Mouse (Mus musculus) layer of hippocampus, adult 9-10 months (tissue): ENCODE measurements around the gene Fam172a.
"Not testable (repeated sequence)": the region's sequence is repeated elsewhere in the genome, so short reads cannot be mapped to it uniquely, and the experiment has no call there.

Source experiments
- DNase-seq: peaks from one replicate; pipeline ENCODE4 v3.0.0; 2022; ENCODE audit warnings: low spot score

The Fam172a gene

GRCm38 (mm10) chr13:77701733-77702132 is at the start of gene Fam172a:
Gene Fam172a (plus strand): TSS chr13:77702033.
- not testable (repeated sequence) for DNase-seq

DNA sequence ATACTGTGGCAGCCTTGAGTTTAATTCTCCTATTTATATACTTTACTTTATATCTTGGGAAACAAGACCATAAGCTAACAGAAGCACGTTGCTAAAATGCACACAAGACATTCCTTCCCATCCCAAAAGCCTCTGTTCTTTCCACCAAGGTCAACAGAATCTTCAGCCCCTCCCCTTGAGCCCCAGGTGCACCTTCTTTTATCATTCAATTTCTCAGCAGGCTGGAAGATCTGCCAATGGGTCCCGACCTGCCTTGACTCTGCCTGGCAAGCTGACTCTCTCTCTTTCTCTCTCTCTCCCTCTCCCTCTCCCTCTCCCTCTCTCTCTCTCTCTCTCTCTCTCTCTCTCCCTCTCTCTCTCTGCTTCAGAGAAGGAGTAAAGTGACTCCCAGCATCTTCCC is 13.2 kb upstream of the Fam172a start:
- DNase-seq = no peak

DNA sequence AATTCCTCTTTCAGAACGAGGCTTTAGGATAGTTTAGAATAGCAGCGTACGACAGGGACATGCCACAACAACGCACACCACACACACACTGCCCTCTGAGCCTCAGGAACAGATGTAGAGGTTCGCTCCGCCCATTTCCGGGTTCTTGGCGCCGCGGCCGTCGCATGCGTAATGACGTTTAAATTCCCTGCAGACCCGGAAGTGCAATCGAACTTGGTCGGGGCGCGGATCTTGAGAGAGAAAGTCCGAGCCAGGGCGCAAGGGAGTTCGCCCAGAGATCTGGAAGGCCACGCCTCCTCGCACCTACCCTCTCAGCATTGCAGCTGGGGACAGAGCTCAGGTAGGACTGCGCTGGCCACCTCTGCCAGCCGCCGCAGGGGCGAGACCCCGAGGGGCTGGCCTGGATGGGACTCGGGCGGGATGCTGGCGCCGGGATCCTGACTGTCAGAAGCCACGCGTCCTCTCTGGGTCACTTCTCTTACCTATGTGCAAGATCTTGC is 6.7 kb downstream of the Fam172a start:
- DNase-seq = peak; percentile 86

DNA sequence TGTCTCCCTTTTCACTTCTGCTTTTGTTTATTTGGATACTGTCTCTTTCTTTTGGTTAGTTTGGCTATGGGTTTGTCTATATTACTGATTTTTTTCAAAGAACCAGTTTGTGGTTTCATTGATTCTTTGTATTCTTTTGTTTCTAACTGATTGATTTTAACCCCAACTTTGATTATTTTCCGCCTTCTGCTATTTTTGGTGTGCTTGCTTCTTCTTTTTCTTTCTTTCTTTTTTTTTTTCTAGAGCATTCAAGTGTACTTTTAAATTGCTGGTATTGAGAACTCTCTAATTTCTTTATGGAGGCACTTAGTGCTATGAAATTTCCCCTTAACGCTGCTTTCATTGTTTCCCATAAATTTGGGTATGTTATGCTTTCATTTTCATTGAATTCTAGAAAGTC is 15.7 kb downstream of the Fam172a start:
- DNase-seq = no peak

DNA sequence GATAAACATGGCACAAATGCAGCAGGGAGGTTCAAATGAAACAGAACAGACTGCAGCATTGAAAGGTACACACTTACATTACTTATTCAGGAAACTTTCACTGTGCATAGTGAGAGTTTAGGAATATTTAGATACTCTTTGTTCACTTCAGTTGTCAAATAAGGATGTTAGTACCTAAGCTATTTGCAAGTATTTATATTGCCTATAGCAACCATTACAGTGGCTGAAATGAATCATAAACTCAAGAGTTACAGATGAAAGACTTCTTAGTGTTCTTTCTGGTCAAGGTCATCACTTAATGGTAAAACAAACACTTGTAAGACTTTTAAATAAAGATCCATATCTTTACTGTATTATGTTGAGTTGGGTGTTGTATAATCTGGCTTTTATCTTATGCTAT is 41.0 kb downstream of the Fam172a start:
- no peak for DNase-seq

DNA sequence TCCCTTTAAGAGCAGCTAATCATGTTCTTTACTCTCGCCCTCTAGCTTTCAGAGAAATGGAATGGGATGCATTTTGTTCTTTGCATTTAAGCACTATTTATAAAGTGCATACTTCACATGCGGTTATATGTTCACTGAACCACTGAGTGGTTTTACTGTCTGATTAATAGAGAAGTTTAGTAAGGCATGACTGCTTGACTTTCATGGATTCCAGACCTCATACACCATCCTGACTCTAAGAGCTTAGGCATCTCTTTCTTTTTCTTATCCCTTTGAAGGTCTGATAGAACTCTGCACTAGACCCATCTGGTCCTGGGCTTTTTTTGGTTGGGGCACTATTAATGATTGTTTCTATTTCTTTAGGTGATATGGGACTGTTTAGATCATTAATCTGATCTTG is 75.8 kb downstream of the Fam172a start:
- no peak for DNase-seq

- DNase-seq = not testable (repeated sequence)
Measured at GRCm38 (mm10) chr13:77807341-77807740, 105.5 kb downstream of the Fam172a start.

DNA sequence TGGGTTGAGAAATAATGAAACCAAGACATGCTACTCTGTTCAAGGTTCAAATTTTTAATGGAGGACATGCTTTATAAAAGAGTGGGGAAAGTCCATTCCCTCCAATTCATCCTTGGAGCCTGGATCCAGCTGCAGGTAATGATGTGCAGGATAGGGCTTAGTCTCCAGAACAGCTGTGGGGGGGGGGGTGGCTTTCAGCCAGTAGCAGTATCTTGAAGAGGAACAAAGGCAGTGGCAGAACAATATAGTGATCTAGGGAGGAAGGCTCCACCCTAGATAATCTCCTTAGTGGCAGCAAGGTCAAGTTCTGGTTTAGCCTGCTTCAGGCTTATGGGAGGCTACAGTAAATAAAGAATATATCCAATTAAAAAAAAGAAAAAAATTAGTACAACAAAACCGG is 108.6 kb downstream of the Fam172a start:
- no peak for DNase-seq

- no peak for DNase-seq
Measured at GRCm38 (mm10) chr13:77826138-77826537, 124.3 kb downstream of the Fam172a start.

- DNase-seq = no peak
Measured at GRCm38 (mm10) chr13:77843017-77843654, 141.3 kb downstream of the Fam172a start.

- DNase-seq = no peak
Measured at GRCm38 (mm10) chr13:77848868-77849267, 147.0 kb downstream of the Fam172a start.

DNA sequence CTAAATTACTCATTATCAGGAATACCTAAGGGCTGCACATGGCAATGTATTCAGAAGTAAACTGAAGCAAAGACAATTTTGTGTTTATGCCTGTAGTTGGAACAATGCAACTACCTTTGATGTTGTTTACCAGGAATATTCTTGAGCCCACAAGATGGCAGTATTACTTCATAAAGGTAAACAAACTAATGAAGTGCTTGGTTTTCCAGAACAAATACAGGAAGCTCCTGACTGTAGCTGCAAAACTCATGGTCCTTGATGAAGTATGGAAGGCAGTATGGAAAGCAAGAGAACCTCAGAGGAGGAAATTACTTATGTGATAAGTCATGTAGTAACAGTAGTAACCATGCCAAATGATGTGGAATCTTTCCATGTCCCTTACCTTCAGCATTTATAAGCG is 163.0 kb downstream of the Fam172a start:
- peak; percentile 21 for DNase-seq

DNA sequence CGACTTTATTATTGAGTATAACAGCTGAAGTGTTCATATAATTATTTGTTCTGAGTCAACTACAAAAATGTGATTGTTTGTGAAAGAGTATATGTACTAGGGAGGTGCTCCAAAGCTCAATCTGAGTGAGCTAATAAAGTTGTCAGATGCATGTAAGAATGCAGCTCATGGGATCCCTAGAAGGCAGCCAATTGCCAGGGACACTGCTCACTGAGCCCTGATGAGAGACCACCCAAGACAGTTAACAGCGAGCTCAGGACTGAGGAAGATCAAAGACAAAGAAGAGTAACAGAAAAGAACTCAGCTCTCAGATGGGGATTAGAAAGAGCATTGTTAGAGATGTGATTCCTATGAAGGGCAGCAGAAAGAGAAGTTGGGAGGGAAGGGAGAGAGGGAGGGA is 166.5 kb downstream of the Fam172a start:
- DNase-seq = no peak

- DNase-seq = no peak
Measured at GRCm38 (mm10) chr13:77878120-77878519, 176.3 kb downstream of the Fam172a start.

GRCm38 (mm10) chr13:77878545-77878944 is 176.7 kb downstream of the Fam172a start:
- no peak for DNase-seq

DNA sequence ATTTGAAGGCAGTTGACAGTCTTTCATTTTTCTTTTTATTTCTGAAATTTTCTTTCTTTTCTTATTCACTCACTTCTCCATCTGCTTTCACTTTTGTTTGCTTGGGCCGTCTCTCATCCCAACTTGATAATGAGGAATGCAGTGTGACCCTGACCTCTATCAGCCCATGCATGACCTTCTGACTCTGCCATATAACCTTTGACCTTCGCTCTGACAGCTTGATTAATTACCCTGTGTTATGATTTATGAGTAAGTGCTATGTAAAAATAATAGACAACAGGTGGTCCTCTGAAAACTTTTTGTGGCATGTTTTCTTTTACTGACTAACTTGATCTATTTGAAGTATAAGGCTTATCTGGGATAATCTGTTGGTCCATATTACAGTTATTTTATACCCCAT is 195.8 kb downstream of the Fam172a start:
- DNase-seq = no peak

DNA sequence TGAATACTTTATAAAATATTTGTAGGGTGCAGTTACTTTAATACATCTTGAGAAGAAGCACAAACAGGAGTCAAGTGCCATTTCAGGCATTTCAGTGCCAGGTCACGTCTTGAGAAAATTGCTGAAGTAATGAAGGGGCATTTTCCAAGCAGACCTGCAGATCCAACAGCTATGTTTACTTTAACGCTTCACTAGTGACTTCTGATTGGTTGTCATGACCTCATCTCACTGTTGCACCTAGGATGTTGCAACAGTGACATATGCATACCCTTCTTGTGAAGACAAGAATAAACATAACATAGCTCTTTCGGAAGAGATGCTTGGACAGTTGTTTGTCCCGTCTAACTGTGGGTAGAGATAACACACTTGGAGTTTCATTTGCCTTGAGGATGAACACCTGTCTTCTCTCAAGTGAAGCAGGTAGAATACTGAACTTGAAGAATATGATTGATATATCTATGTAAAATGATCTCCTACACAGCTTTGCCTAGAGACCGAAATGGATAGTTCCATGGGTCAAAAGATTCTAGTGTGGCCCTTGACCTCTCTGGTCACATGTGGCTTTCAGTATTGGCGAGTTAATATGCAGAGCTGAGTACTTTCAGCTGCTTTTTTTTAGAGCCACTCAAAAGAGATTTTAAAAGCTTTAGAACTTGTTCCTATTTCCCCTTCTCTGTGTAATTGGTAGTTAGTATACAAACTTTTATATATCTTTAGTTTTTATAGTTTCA is 196.4 kb downstream of the Fam172a start:
- no peak for DNase-seq

- DNase-seq = no peak
Measured at GRCm38 (mm10) chr13:77899725-77900124, 197.9 kb downstream of the Fam172a start.

GRCm38 (mm10) chr13:77900843-77901242 is 199.0 kb downstream of the Fam172a start:
- DNase-seq = no peak

DNA sequence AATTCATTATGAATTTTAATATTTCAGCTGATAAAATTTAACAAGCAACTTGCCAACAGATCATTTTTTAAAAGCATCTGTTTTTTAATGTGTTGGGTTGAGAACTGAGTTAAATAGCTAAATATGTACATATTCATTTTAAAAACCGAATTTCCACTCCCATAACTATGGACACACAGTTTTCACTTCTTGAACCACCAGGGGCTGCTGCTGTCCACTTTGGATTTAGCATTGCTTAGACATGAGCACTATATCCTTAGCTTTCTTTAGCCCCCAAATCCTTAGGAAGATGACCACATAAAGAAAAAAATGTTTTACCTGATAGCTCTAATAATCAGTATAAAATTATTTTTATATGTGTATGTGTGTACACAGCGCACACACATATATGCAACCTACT is 207.4 kb downstream of the Fam172a start:
- no peak for DNase-seq

GRCm38 (mm10) chr13:77922834-77923233 is 221.0 kb downstream of the Fam172a start:
- DNase-seq = no peak

DNA sequence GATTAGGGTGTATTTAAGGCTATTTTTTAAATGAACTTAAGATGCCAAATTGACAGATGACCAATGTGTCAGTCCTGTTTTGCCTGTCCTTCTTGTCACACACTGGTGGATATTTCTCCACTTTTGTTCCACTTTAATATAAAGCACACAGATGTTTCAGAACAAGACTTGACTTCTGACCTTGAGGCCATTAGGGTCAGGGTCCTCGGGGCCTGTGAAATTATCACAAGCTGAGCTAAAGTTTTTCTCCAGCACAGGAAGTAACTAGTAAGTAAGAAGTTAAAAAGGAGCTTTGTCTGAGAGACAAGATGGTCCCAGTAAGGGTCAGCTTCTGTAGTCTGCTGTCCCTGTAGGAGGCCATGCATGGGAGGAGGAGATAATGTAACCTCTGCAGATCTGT is 255.8 kb downstream of the Fam172a start:
- no peak for DNase-seq

- no peak for DNase-seq
Measured at GRCm38 (mm10) chr13:77959493-77960272, 257.9 kb downstream of the Fam172a start.
